Mouse (Mus musculus): ENCODE data around the gene Nudt14.

Nudt14 gene

DNA sequence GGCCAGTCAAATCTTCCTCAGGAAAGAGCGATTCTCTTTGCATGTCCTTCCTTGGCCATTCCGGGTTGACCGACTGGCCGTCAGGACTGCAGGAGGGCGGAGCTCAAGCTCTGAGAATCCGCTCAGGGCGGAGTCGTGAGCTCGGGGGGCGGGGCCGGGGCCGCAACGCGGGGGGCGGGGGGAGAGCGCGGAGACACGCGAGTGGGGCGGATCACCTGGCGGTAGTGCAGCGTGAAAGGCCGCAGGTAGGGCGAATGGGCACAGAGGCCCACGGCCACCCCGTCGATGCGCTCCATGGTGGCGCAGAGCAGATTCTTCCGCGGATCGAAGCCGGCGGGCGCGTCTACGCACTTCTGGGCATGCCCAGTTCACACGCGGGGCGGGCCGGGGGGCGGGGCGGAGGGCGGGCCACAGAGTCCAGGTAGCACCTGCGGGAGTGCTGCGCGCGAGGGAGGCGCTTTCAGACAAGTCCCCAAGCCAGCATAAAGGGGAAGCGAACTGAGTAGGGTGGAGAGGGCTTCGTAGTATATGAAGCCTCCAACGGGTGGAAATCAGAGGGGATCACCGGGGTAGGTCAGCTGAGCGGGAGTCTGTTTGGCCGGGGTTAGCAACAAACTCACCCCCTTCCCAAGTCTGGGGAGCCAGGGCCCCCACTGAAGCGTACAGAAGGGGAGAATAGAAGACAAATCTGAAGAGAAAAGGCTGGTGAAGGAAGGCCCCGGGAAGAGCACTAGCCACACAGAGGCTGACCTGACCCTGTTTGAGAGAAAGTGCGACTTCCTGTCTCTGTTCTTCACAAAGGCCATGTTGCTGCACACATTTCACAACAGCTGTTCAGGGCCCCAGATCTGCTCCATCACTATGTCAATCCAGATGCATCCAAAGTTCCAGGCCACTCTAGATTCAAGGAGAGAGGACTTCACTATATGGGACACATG is at the start of gene Nudt14:
Gene Nudt14 (minus strand): TSS at position 349 of the 938 bp plus-strand sequence.
- in situ Hi-C loops (cut with MboI; ENCODE audit: unreplicated experiment in 2 of 2), result loop anchor here in 1 of 2 experiments (5.0 kb wide), 1 partner anchor 65 kb away; no protein-coding TSS in a partner anchor

GRCm38 (mm10) chr12:112991444-112991843 is 49.5 kb upstream of the Nudt14 start:
- in situ Hi-C loops (cut with MboI; ENCODE audit: unreplicated experiment in 2 of 2), result loop anchor here (5.0 to 10.0 kb wide), 2 partner anchors 34 to 247 kb away; no protein-coding TSS in a partner anchor

- in situ Hi-C loops (cut with MboI; ENCODE audit: unreplicated experiment in 2 of 2), result loop anchor here (5.0 to 10.0 kb wide), 2 partner anchors 34 to 246 kb away; no protein-coding TSS in a partner anchor
Observed at GRCm38 (mm10) chr12:112990706-112991405, 48.9 kb upstream of the Nudt14 start.

- in situ Hi-C loops (cut with MboI; ENCODE audit: unreplicated experiment in 2 of 2), result no loop called here
Observed at GRCm38 (mm10) chr12:112987877-112988276, 46.0 kb upstream of the Nudt14 start.

DNA sequence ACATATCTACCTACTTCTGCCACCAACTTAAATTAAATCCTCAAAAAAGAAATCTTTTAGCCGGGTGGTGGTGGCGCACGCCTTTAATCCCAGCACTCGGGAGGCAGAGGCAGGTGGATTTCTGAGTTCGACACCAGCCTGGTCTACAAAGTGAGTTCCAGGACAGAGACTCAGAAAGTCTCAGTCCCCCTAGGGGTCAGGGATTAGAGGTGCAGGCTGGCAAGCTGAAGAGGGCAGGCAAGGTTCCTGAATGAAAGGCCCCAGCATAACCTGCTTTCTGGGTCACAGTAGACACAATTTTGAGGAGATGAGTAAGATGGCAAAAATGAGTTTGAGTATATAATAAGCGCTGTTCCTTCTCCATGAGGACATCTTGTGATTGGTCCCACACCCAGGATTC is 43.4 kb upstream of the Nudt14 start:
- in situ Hi-C loops (cut with MboI; ENCODE audit: unreplicated experiment in 2 of 2), result no loop called here

- in situ Hi-C loops (cut with MboI; ENCODE audit: unreplicated experiment in 2 of 2), result no loop called here
Observed at GRCm38 (mm10) chr12:112982031-112982430, 40.1 kb upstream of the Nudt14 start.

GRCm38 (mm10) chr12:112977156-112977555 is 35.2 kb upstream of the Nudt14 start:
- in situ Hi-C loops (cut with MboI; ENCODE audit: unreplicated experiment in 2 of 2), result no loop called here

DNA sequence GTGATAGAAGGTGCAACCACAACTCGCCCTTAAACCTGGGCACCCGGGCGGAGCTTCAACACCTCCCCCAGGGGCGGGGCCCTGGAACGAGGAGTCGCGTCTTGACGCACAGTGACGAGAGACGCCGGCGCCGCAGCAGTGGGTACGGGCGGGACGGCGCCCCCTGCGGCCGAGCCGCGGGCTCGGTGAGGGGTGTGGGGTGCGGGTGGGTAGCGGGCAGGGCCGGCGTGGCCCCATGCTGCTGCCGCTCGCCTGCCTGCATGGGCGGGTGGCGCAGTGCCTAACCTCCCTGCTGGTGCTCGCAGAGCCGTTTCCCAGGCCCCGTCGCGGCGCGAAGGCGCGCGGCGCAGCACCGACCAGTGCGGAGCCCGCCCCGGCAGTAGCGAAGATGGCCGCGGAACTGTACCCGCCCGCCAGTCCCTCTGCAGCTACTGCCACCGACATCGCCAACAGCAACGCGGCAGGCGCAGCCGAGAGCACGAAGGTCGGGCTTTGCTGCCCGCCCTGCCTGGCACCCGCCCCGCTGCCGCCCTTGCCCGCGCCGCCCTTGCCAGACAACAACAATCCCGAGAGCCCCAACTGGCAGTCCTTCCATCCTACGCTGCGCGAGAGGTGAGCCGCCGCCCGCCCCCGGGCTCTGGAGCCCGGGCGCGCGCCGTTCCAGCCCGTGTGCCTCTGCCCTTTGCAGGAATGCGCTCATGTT is 34.6 kb upstream of the Nudt14 start, which contains the start of gene Btbd6:
Gene Btbd6 (plus strand): TSS at position 112 of the 703 bp plus-strand sequence.
- in situ Hi-C loops (cut with MboI; ENCODE audit: unreplicated experiment in 2 of 2), result no loop called here

- in situ Hi-C loops (cut with MboI; ENCODE audit: unreplicated experiment in 2 of 2), result no loop called here
Observed at GRCm38 (mm10) chr12:112974736-112975135, 32.8 kb upstream of the Nudt14 start.

GRCm38 (mm10) chr12:112969616-112970015 is 27.7 kb upstream of the Nudt14 start:
- in situ Hi-C loops (cut with MboI; ENCODE audit: unreplicated experiment in 2 of 2), result no loop called here

DNA sequence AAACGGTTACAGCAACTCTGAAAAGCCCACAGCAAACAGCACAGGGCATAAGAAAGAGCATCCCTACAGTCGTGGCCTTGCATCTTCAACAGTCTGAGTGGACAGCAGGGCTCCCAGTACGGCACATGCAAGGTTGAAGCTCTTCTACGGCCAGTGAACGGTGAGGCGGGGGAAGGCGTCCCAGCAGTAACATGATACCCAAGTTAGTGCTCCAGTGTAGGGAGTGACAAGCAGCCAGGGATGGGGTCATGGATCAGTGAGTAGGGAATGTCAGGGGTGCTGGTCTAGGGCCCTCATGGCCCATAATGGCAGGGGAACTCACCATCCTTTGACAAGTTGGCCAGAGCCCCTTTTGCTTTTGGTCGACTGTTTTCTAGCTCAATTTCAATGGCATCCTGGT is 27.0 kb upstream of the Nudt14 start:
- in situ Hi-C loops (cut with MboI; ENCODE audit: unreplicated experiment in 2 of 2), result no loop called here

DNA sequence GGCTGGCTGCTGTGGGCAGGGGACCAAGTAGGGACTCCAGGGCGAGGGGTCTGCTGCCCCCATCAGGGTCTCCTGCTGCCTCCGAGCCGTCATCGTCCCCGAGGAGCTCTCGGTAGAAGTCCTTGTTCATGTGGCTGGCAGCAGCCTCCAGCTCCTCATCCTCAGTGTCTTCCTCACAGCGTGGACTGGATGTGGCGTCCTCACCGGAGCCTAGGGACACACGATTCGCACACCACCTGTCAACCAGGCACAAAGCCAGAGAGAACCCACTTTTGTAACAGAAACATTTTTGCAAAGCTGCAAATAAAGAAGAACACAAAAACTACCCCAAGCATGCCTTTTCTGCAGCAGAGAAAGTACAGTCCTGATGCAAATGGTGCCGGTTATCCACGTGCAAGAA is 23.9 kb upstream of the Nudt14 start:
- in situ Hi-C loops (cut with MboI; ENCODE audit: unreplicated experiment in 2 of 2), result no loop called here

DNA sequence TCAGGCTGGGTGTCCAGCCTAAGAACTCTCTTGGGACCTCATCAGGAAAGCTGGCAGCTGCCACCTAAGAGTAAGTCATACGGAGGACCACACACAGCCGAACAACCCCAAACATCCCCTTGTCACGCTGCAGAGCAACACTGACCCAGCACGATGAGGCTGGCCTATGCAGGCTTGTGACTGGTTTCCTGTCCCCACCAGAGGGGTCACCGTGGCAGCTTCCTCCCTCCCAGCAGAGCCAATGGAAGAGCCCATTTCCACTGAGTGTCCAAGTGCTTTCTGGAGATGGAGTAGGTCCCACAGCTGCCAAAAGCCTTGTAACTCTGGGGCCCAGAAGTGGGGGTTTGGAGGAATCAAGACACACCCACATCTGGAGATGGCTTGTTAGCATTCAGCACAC is 19.9 kb upstream of the Nudt14 start:
- in situ Hi-C loops (cut with MboI; ENCODE audit: unreplicated experiment in 2 of 2), result no loop called here

GRCm38 (mm10) chr12:112961428-112961827 is 19.5 kb upstream of the Nudt14 start:
- in situ Hi-C loops (cut with MboI; ENCODE audit: unreplicated experiment in 2 of 2), result no loop called here

GRCm38 (mm10) chr12:112959421-112959820 is 17.5 kb upstream of the Nudt14 start:
- in situ Hi-C loops (cut with MboI; ENCODE audit: unreplicated experiment in 2 of 2), result loop anchor here in 1 of 2 experiments (5.0 kb wide), 1 partner anchor 33 kb away; no protein-coding TSS in a partner anchor

DNA sequence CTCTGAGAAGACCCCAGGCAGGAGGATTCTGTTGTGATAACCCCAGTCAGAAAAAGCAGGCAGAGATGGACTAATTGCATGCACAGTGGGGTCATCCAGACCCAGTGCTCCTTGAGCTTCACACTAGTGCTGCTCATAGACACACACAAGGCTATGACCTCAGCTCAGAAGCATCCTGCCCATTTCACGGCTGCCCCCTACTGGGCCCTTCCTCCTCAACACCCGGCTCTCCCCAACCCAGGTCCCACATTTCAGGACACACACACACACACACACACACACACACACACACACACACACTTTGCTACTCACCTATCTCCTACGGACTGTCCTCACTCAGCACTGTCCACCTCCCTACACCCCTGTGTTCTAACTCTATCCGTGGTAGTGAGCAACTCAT is 16.4 kb upstream of the Nudt14 start:
- in situ Hi-C loops (cut with MboI; ENCODE audit: unreplicated experiment in 2 of 2), result loop anchor here in 1 of 2 experiments (5.0 kb wide), 1 partner anchor 34 kb away; no protein-coding TSS in a partner anchor

DNA sequence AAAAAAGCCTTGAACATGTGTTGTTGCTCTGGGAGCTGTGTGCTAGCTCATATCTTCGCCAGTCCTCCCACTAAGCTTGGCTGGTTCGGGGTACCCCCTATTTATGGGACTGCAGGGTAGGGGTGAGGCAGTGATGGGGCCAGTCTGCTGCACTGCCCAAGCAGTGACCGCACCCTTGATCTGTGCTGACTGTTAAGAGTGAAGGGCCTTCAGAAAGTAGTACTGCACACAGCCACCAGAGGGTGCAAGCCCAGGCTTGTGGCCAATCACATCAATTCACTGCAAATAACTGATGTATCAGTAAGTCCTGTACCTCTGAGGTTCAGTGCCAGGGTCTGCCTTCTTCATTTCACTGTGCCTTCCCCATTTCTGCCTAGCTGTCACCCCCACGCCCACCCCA is 13.9 kb upstream of the Nudt14 start:
- in situ Hi-C loops (cut with MboI; ENCODE audit: unreplicated experiment in 2 of 2), result loop anchor here in 1 of 2 experiments (5.0 kb wide), 1 partner anchor 37 kb away; no protein-coding TSS in a partner anchor

GRCm38 (mm10) chr12:112952926-112953565 is 11.1 kb upstream of the Nudt14 start:
- in situ Hi-C loops (cut with MboI; ENCODE audit: unreplicated experiment in 2 of 2), result loop anchor here (5.0 kb wide), 2 partner anchors 49 to 94 kb away; partner anchors contain the start of gene Brf1 (in 1 of the 2)

DNA sequence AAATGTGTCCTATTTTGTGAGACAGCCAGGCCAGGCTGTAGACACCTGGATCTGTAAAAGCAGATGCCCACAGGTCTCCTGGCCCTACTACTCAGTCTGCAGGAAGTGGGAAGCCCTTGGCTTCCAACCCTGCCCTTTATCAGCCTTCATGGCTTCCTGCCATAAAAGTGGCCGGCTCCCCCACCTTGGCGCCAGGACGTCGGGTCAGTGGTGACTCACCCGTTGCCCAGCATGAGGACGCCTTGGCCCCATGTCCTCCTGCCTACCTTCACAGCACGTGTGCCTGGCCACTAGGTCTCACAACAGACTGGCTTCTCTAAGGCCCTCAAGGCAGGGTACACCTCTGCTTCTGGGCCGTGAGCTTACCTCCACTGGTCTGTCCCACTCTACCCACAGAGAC is 10.5 kb upstream of the Nudt14 start:
- in situ Hi-C loops (cut with MboI; ENCODE audit: unreplicated experiment in 2 of 2), result loop anchor here (5.0 kb wide), 2 partner anchors 50 to 95 kb away; partner anchors contain the start of gene Brf1 (in 1 of the 2)

Measured in v-Abl transformed pro-B cells (cell line).